Mouse (Mus musculus) NIH3T3 (cell line): ENCODE results near the gene Synm.

Source experiments
- DNase-seq: peaks from one replicate; pipeline ENCODE4 v3.0.0-alpha.2; 2012; ENCODE audit warnings: low read depth

Synm gene

GRCm38 (mm10) chr7:67759629-67759995, at the start of gene Synm:
TSS of gene Synm (minus strand) at chr7:67759742.
- peak; percentile 94 for DNase-seq

GRCm38 (mm10) chr7:67803857-67804215, 44.3 kb upstream of the Synm start:
- DNase-seq, result no peak

GRCm38 (mm10) chr7:67803015-67803856, 43.7 kb upstream of the Synm start:
- DNase-seq, result peak; percentile 27

GRCm38 (mm10) chr7:67801022-67801421, 41.5 kb upstream of the Synm start:
- no peak for DNase-seq

GRCm38 (mm10) chr7:67800547-67800946, 41.0 kb upstream of the Synm start:
- DNase-seq, result no peak

GRCm38 (mm10) chr7:67798476-67798875, 38.9 kb upstream of the Synm start:
- no peak for DNase-seq

GRCm38 (mm10) chr7:67797065-67797464, 37.5 kb upstream of the Synm start:
- peak; percentile 17 for DNase-seq

GRCm38 (mm10) chr7:67793449-67793848, 33.9 kb upstream of the Synm start:
- DNase-seq, result no peak

GRCm38 (mm10) chr7:67791256-67791655, 31.7 kb upstream of the Synm start:
- DNase-seq, result no peak

GRCm38 (mm10) chr7:67788713-67789112, 29.2 kb upstream of the Synm start:
- peak; percentile 91 for DNase-seq

GRCm38 (mm10) chr7:67787861-67788260, 28.3 kb upstream of the Synm start:
- peak; percentile 56 for DNase-seq

GRCm38 (mm10) chr7:67776636-67777305, 17.2 kb upstream of the Synm start:
- peak; percentile 58 for DNase-seq

- DNase-seq, result no peak
Observed at GRCm38 (mm10) chr7:67775623-67776022, 16.1 kb upstream of the Synm start.

- DNase-seq, result no peak
Observed at GRCm38 (mm10) chr7:67772231-67772630, 12.7 kb upstream of the Synm start.

GRCm38 (mm10) chr7:67769487-67769886, 9.9 kb upstream of the Synm start:
- no peak for DNase-seq

GRCm38 (mm10) chr7:67768125-67768524, 8.6 kb upstream of the Synm start:
- DNase-seq, result peak; percentile 85

GRCm38 (mm10) chr7:67763625-67764024, 4.1 kb upstream of the Synm start:
- no peak for DNase-seq

GRCm38 (mm10) chr7:67758858-67759628, 499 bp downstream of the Synm start:
- peak; percentile 39 for DNase-seq

- peak; percentile 25 for DNase-seq
Observed at GRCm38 (mm10) chr7:67758506-67758857, 1.1 kb downstream of the Synm start.

- no peak for DNase-seq
Observed at GRCm38 (mm10) chr7:67756636-67757035, 2.9 kb downstream of the Synm start.

- no peak for DNase-seq
Observed at GRCm38 (mm10) chr7:67755366-67755765, 4.2 kb downstream of the Synm start.

- DNase-seq, result peak; percentile 55
Observed at GRCm38 (mm10) chr7:67754606-67755005, 4.9 kb downstream of the Synm start.
